In the genomic region with DNA sequence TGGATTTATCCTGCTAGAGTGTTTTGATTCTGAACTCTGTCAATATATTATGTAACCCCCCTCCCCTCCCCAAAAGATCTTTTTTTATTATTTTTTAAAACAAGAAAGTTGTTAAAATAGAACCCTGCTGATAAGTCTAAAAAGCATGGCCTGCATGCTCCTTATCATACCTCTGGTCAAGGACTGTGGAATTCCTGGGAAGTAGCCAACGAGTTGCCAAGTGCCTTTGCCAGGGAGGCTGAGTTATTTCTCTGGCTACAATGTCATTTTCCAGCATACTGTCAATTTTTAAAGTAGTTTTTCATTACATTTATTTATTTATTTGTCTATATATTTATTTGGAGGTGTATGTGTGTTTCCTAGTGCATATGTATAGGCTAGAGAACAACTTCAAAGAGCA, we compare ENCODE assay signal across 17 mouse cellular contexts.
A peak's percentile ranks its signal among the peaks of the same experiment; 100 is the strongest.
DNase-seq lines count a peak whose midpoint lies in the region; ATAC-seq and TF ChIP-seq lines count a peak whose summit lies in the region.
"Had no signal": no experiment of that assay in that cellular context is flagged by ENCODE, and none has a peak within 500 bp of the region (broad histone marks: within the 10 kb centered on the region; RNA-seq: fewer than 3 reads in every experiment).

No protein-coding gene starts in this region.

- no peak for ATAC-seq in kidney, embryonic 15.5 days (replicated peaks; ENCODE audit: low FRiP score)
- ATAC-seq in lung, postnatal 0 days, result peak; percentile 55; the same call in 1 of the 2 replicates
- ATAC-seq: intestine, postnatal 0 days had no signal

- intact Hi-C loops in left cerebral cortex, postnatal 25 days (cut with DNase I), result no loop called here

- H3K4me2 ChIP-seq in kidney, embryonic 15.5 days, result no peak overlapping the region
- no peak overlapping the region for H3K4me2 ChIP-seq in lung, postnatal 0 days (replicated peaks; ENCODE audit: low read depth, low read length)
- H3K4me2 ChIP-seq: forebrain, embryonic 12.5 days; hindbrain, embryonic 14.5 days; limb, embryonic 13.5 days; lung, embryonic 15.5 days; midbrain, embryonic 11.5 days had no signal

- no peaks in the 10 kb centered on the region for H3K27me3 ChIP-seq in kidney, adult 2 months (replicated peaks; ENCODE audit: control insufficient read depth, insufficient read depth, low read length)
- H3K27me3 ChIP-seq in kidney, embryonic 15.5 days, result no peaks in the 10 kb centered on the region
- H3K27me3 ChIP-seq in lung, postnatal 0 days (replicated peaks; ENCODE audit: insufficient read depth, low read length), result no peaks in the 10 kb centered on the region
- no peaks in the 10 kb centered on the region for H3K27me3 ChIP-seq in embryonic facial prominence, embryonic 10.5 days (replicated peaks; ENCODE audit: low read depth, poor library complexity, severe bottlenecking)
- H3K27me3 ChIP-seq: CH12.LX; forebrain, embryonic 12.5 days; limb, embryonic 13.5 days; lung, embryonic 15.5 days had no signal

- no peak overlapping the region for H3K4me3 ChIP-seq in kidney, adult 2 months (ENCODE audit: insufficient read depth, low read depth, low read length)
- no peak overlapping the region for H3K4me3 ChIP-seq in kidney, embryonic 15.5 days (replicated peaks)
- no peak overlapping the region for H3K4me3 ChIP-seq in lung, postnatal 0 days (ENCODE audit: low read depth, low read length)
- no peak overlapping the region for H3K4me3 ChIP-seq in embryonic facial prominence, embryonic 10.5 days
- H3K4me3 ChIP-seq: forebrain, embryonic 12.5 days; limb, embryonic 13.5 days; lung, embryonic 15.5 days had no signal

- DNase-seq in adrenal gland, adult (ENCODE audit: inconsistent age in 2 of 2, low spot score in 1 of 2), result peak; percentile 72 to 89
- no peak for DNase-seq in adrenal gland, postnatal 4 days (ENCODE audit: low spot score in 2 of 2)
- DNase-seq in kidney, adult 2 months, result peak; percentile 35
- peak; percentile 65 for DNase-seq in adrenal gland, adult 8-10 months
- peak; percentile 58 for DNase-seq in lung, postnatal 0 days (ENCODE audit: low spot score)
- no peak for DNase-seq in embryonic facial prominence, embryonic 10.5 days (ENCODE audit: low spot score)
- no peak for DNase-seq in left cerebral cortex, postnatal 25 days (ENCODE audit: low spot score in 2 of 2)
- DNase-seq: cerebellum, adult 2 months; right cerebral cortex, postnatal 14 days had no signal

- H3K36me3 ChIP-seq in kidney, adult 2 months (ENCODE audit: control insufficient read depth, insufficient read depth, low read length), result no peaks in the 10 kb centered on the region
- no peaks in the 10 kb centered on the region for H3K36me3 ChIP-seq in kidney, embryonic 15.5 days
- H3K36me3 ChIP-seq in lung, postnatal 0 days (ENCODE audit: insufficient read depth, low read length), result no peaks in the 10 kb centered on the region; the same call in 1 of the 2 replicates
- no peaks in the 10 kb centered on the region for H3K36me3 ChIP-seq in embryonic facial prominence, embryonic 10.5 days (replicated peaks)
- H3K36me3 ChIP-seq: forebrain, embryonic 12.5 days; lung, embryonic 15.5 days had no signal

- no peak overlapping the region for H3K27ac ChIP-seq in kidney, adult 2 months (ENCODE audit: insufficient read depth, low read depth, low read length)
- no peak overlapping the region for H3K27ac ChIP-seq in kidney, embryonic 15.5 days
- H3K27ac ChIP-seq in lung, postnatal 0 days (ENCODE audit: low read length), result no peak overlapping the region
- H3K27ac ChIP-seq in embryonic facial prominence, embryonic 10.5 days (replicated peaks), result no peak overlapping the region
- H3K27ac ChIP-seq: forebrain, embryonic 12.5 days; hindbrain, embryonic 14.5 days; limb, embryonic 13.5 days; lung, embryonic 15.5 days had no signal

- no peaks in the 10 kb centered on the region for H3K9me3 ChIP-seq in kidney, embryonic 15.5 days (replicated peaks)
- no peaks in the 10 kb centered on the region for H3K9me3 ChIP-seq in lung, postnatal 0 days (ENCODE audit: low read length)
- H3K9me3 ChIP-seq in embryonic facial prominence, embryonic 10.5 days, result no peaks in the 10 kb centered on the region
- H3K9me3 ChIP-seq: forebrain, embryonic 12.5 days; limb, embryonic 13.5 days; lung, embryonic 15.5 days had no signal

- no peak for TF ChIP-seq CTCF in kidney, adult 2 months (conservative IDR thresholded peaks at IDR 0.05; ENCODE audit: insufficient read depth, insufficient read length, low read depth, low read length)
- TF ChIP-seq CTCF in lung, postnatal 0 days (IDR thresholded peaks at IDR 0.05), result no peak

- H3K4me1 ChIP-seq in kidney, adult 2 months (ENCODE audit: control insufficient read depth, insufficient read depth, low read length), result no peaks in the 10 kb centered on the region
- no peaks in the 10 kb centered on the region for H3K4me1 ChIP-seq in kidney, embryonic 15.5 days
- peaks cover 5% of the 10 kb centered on the region; the same call in 1 of the 2 replicates for H3K4me1 ChIP-seq in lung, postnatal 0 days (ENCODE audit: insufficient read depth, low read depth, low read length)
- no peaks in the 10 kb centered on the region for H3K4me1 ChIP-seq in embryonic facial prominence, embryonic 10.5 days
- H3K4me1 ChIP-seq: forebrain, embryonic 12.5 days; limb, embryonic 13.5 days had no signal

- TF ChIP-seq EP300 in lung, postnatal 0 days (IDR thresholded peaks at IDR 0.05), result no peak

- no peak for TF ChIP-seq POLR2A in kidney, adult 2 months (IDR thresholded peaks at IDR 0.05; ENCODE audit: low read depth, low read length)

- WGBS in kidney, adult 2 months, result 43% methylated on average over 1 of the region's 1 CpGs
- WGBS in kidney, embryonic 15.5 days, result 44% methylated on average over 1 of the region's 1 CpGs
- WGBS in lung, postnatal 0 days, result 38% methylated on average over 1 of the region's 1 CpGs
- 83% methylated on average over 1 of the region's 1 CpGs for WGBS in embryonic facial prominence, embryonic 10.5 days

- H3K9ac ChIP-seq in kidney, embryonic 15.5 days, result no peak overlapping the region
- H3K9ac ChIP-seq in lung, postnatal 0 days (replicated peaks; ENCODE audit: low read depth), result no peak overlapping the region
- H3K9ac ChIP-seq: forebrain, embryonic 12.5 days; hindbrain, embryonic 14.5 days; limb, embryonic 13.5 days; lung, embryonic 15.5 days had no signal

Comparison
In these comparisons a context has a peak if more than half of its experiments do, and no peak if none do; other contexts are left out.
1. DNase-seq: peak in adrenal gland, adult (2 of 2), kidney, adult 2 months (single experiment), adrenal gland, adult 8-10 months (single experiment) and lung, postnatal 0 days (single experiment); none in adrenal gland, postnatal 4 days (0 of 2), embryonic facial prominence, embryonic 10.5 days (single experiment) and left cerebral cortex, postnatal 25 days (0 of 2).